Mouse (Mus musculus) B cell, adult (primary cell): Measurements from ENCODE around the gene Cnnm4. TPM values are rescaled to one million over a fixed set of nuclear protein-coding genes. Genes with fewer than 3 reads are reported as not detected.

ENCODE experiments used
- total RNA-seq: library from RNA; stranded (reverse); gene quantifications from 4 replicates; pipeline ENCODE4 v1.2.4, GENCODE M21; 2023; ENCODE audit not compliant: inconsistent age

Cnnm4 gene
- total RNA-seq, result 22.1 to 27.2 TPM (median 23.3 TPM) in 4 replicates

DNA sequence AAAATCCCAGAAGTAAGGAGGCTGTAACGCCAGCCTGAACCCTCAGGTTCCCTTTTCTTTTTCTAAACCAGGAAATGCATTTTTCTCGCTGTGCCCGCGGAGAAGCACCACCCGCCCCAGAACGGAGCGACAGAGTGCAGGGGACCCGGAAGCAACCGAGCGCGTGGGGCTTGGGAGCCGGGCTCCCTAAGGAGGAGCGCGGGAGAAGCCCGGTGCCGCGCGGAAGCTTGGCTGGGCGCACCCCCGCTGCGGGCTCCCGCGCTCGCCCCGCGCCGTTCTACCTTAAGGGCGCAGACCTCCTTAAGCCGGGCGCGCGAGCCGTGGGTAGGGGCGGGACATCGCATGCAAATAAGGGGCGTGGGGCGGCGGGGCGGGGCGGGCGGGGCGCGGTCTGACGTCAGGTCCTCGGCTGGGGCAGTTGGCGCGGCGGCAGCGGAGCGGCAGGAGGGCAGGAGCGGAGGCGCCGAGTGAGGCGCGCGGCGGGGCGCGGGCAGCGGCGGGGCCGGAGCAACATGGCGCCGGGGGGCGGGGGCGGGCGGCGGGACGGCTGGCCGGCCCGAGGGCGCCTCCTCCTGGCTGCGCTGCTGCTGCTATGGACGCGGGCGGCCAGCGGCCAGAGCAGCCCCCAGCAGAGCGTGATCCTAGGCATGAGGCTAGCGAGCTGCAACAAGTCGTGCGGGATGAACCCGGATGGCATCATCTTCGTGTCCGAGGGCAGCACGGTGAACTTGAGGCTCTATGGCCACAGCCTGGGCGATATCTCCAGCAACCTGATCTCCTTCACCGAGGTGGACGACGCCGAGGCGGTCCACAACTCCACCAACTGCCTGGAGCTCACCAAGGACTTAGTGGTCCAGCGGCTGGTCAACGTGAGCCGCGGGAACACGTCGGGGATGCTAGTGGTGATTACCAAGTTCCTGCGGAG, at the start of gene Cnnm4:
Gene Cnnm4 (plus strand): TSS at position 440 of the 925 bp plus-strand sequence.

DNA sequence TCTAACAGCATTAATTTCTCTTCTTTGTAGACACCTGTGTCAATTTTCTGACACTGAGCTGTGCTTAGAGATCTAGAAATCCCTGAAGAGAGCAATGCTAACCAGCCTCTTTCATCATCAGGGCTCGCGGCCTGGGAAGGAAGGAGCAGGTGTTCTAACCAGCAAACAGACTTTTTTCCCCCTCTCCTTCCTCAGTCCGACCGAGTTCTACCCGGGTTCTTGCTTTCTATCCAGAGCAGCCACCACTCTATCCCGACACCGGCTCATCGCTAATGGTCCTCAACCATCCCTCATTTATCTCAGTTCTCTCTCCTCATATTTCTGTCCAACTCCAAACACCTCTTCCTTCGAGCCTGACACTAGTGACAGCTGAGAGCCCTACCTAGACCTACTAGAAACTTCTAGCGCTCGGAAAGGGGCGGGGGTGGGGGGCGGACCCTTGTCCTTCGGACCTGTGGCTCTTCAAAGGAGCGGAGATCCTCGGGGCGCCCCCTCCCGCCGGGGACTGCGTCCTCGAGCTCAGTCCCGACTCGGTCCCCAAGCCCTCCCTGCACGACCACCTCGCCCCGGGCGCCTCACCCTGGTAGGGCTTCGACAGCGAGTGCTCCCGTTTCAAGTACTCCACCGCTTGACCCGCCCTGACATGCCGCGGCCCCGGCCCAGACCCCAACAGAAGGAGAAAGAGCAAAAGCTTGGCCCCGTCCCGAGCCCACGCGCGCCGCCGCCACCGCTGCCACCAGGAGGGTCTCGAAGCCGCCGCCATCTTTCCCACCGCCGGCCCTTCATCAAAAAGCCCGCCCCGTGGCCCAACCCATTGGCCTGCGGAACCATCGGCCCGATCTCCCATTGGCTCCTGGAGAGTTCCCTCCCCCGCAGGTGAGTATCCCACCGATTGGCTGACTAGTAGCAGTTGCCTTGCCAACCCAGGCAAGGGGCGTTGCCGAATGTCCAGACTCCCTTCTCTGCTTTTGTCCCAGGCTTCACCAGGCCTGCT, 26.7 kb upstream of the Cnnm4 start, which contains the start of gene Lman2l:
Gene Lman2l (minus strand): TSS at position 801 of the 994 bp plus-strand sequence.

DNA sequence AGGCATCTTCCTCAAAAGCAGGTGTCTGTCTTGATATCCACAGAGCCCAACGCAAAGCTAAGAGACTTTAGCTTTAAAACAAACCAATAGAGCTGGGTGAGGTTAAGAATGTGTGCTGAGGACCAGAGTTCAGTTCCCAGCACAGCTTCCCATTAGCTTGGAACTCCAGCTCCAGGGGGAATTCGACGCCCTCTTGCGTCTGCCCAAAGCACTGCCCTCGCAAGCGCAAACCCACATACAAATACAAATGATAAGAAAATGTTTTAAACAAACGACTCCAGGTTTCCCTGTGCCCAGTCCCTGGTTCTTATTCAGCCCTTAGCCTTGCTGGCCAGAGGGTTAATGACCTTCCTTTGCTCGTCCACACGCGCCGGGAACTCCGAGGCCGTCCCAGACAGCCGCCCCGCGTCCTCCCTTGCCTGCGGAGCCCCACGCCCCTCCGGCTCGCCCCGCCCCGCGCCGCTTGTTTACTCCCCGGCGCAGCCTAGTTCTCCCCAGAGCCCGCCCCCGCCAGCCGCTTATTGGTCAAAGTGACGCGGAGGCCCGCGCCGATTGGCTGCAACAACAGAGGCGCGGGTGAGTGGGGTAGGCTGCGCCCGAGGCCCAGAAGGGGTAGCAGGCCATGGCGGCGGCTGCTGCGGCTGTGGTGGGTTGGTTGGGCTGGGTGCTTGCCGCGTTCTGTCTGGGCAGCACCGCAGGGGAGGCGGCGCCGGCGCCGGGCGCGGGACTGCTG, 40.0 kb downstream of the Cnnm4 start, which contains the start of gene Cnnm3:
Gene Cnnm3 (plus strand): TSS at position 579 of the 733 bp plus-strand sequence.

DNA sequence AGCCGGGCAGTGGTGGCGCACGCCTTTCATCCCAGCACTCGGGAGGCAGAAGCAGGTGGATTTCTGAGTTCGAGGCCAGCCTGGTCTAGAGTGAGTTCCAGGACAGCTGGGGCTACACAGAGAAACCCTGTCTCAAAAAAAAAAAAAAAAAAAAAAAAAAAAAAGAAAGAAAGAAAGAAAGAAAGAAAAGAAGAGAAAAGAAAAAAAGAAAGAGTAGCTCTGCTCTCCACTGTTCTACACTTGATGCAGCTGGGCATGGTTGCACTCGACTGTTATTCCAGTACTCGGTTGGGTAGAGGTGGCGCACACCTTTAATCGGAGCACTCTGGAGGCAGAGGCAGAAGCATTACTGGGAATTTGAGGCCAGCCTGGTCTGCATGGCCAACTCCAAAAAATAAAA, 65.4 kb downstream of the Cnnm4 start, which contains the start of gene Ankrd23:
Gene Ankrd23 (minus strand): TSS at position 101 of the 400 bp plus-strand sequence.

DNA sequence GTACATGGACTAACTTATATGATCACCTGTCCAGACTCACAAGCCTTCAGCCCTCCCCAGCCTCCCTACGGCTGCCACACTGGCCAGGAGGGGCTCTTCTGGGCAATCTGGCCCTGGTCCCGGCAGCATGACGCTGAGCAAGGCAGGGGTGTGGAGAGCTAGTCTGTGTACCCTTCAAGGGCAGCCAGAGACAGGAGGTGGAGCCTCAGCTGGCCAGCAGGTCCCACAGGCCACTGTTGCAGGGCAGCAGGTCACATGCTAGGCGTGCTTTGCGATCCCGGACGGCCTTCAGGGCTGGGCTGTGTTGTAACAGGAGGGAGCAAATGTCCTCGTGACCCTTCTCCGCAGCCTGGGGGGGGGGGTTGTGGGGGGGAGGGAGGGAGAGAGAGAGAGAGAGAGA, 67.8 kb downstream of the Cnnm4 start, which contains the start of gene Gm42417:
Gene Gm42417 (minus strand): TSS at position 244 of the 400 bp plus-strand sequence.

DNA sequence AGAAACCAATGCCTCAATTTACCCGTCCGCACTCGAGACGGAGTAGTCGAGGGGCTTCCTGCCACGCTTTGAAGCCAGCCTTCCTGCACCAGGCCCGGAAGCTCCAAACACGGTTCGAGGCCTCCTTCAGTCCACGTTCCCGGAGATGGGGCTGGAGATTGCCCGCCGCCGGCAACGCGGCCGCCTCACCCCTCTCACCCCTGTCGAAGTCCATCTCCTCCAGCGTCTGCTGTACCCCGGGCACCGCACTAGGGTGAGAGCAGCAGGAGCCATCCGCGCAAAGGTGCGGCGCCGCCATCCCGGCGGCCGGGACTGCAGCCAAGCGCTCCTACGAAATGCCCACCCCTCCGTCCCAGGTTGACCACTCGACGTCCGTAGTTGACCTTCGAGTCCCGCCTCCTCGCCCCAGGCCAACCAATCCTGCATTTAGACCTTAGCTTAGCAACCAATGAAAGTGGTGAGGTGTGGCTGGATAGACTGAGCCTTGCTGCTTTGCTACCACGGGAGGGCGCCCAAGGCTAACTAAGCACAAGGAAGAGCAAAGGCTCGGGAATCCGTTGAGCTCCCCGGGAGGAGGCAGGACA, 75.6 kb downstream of the Cnnm4 start, which contains the start of gene Ankrd39:
Gene Ankrd39 (minus strand): TSS at position 558 of the 584 bp plus-strand sequence.

Other genes with a start within 250 kb of the Cnnm4 start
- 82.9 to 91.1 TPM (median 88.8 TPM) in 4 replicates for gene Uggt1, start 226.9 kb upstream of the Cnnm4 start, total RNA-seq
- 105 to 116 TPM (median 111 TPM) in 4 replicates for gene Neurl3, start 196.9 kb upstream of the Cnnm4 start, total RNA-seq
- gene Arid5a, start 163.9 kb upstream of the Cnnm4 start, total RNA-seq, result 220 to 243 TPM (median 242 TPM) in 4 replicates
- gene Kansl3, start 102.4 kb upstream of the Cnnm4 start, total RNA-seq, result 69.6 to 83.9 TPM (median 80.0 TPM) in 4 replicates
- not detected in 4 replicates for gene Fer1l5, start 99.3 kb upstream of the Cnnm4 start, total RNA-seq
- 21.7 to 30.1 TPM (median 27.9 TPM) in 4 replicates for gene Lman2l, start 26.3 kb upstream of the Cnnm4 start, total RNA-seq
- 26.6 to 32.0 TPM (median 28.4 TPM) in 4 replicates for gene Cnnm3, start 40.2 kb downstream of the Cnnm4 start, total RNA-seq
- 19.6 to 24.1 TPM (median 20.9 TPM) in 4 replicates for gene Ankrd23, start 65.3 kb downstream of the Cnnm4 start, total RNA-seq
- gene Gm42417, start 67.8 kb downstream of the Cnnm4 start, total RNA-seq, result not detected in 4 replicates
- gene Ankrd39, start 75.8 kb downstream of the Cnnm4 start, total RNA-seq, result 18.0 to 21.8 TPM (median 19.2 TPM) in 4 replicates
- 0.93 TPM in 1 of 4 replicates, not detected in the others for gene Sema4c, start 86.7 kb downstream of the Cnnm4 start, total RNA-seq
- not detected in 4 replicates for gene Fam178b, start 211.6 kb downstream of the Cnnm4 start, total RNA-seq
- gene Cox5b, start 219.8 kb downstream of the Cnnm4 start, total RNA-seq, result 208 to 240 TPM (median 226 TPM) in 4 replicates
- not detected in 4 replicates for gene 4933424G06Rik, start 238.5 kb downstream of the Cnnm4 start, total RNA-seq
- 82.6 to 96.9 TPM (median 86.7 TPM) in 4 replicates for gene Actr1b, start 242.8 kb downstream of the Cnnm4 start, total RNA-seq